Mouse (Mus musculus) heart, adult 18-20 months (tissue): ENCODE data around the gene Upf3a. TPM values are rescaled to one million over a fixed set of nuclear protein-coding genes. Genes with fewer than 3 reads are reported as not detected.
"Not testable (repeated sequence)": the region's sequence is repeated elsewhere in the genome, so short reads cannot be mapped to it uniquely, and the experiment has no call there.

Source experiments
- DNase-seq, 2 experiments: peaks; one replicate each; pipeline ENCODE4 v3.0.0; 2021 to 2022; ENCODE audit warnings: mixed read lengths in 1 of 2
- long read RNA-seq, 2 experiments: library from polyadenylated mRNA; stranded (forward); transcript quantifications; one replicate each; pipeline ENCODE4 v2.0.0; 2021
- total RNA-seq, 2 experiments: library from RNA; stranded (reverse); gene quantifications; 2 replicates each; pipeline ENCODE4 v1.2.3; 2021

The Upf3a gene
- 10 to 100 TPM in 1 of 2 experiments, 1 to 10 TPM in 1; 9.3 to 10.0 TPM for total RNA-seq
- long read RNA-seq, experiment 1, transcript Upf3a-201 (9 exons, 2,057 nt): major isoform, 16 of 21 reads
- long read RNA-seq, experiment 1, partial matches to known transcripts: 2 of 21 reads
- long read RNA-seq, experiment 1, other reads (novel, unspliced or antisense): 1 of 21 reads
- long read RNA-seq, experiment 2, transcript Upf3a-201 (9 exons, 2,057 nt): major isoform, 8 of 9 reads
- long read RNA-seq, experiment 2, partial matches to known transcripts: 1 of 9 reads
- long read RNA-seq, experiment 2, other reads (novel, unspliced or antisense): 0 of 9 reads

- DNase-seq: peak; percentile 92 to 95
Measured at GRCm38 (mm10) chr8:13785250-13785763, at the start of gene Upf3a. Gene Upf3a (plus strand): TSS chr8:13785615.

GRCm38 (mm10) chr8:13740323-13740770 is 45.1 kb upstream of the Upf3a start:
- DNase-seq: peak; percentile 58 to 73

DNA sequence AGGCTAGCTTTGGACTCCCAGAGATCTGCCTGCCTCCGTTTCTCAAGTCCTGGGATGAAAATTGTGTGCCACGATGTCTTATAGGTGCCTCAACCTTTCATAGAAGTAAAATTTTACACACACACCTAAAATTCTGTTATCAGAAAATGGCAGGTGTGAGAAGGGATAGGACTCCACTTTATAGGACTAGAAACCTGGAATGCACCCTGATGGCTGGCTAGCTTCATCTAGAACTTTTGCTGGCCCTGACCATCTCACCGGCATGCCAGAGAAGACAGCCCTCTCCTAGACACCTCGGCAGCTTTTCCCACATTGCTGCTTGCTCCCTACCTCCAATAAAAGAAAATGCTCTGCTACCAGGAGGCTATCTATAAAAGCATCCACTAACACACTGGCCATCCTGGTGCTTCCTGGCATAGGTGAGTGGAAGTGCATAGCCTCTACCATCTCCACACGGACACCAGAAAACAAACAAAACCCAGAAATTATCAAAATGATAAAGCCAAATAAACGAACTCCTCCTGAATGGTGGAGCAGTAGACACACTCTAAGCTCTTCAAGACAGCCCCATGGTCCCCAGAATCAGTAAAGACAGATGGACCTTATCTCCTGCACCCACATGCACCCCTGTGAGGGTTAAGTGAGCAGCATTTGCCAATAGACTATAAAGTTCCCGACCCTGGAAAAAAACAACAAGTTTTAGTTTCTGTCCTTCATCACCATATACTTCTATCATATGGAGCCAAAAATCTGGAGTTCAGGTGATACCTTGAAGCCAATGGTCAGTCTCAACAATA is 44.4 kb upstream of the Upf3a start:
- DNase-seq: no peak

- not testable (repeated sequence) for DNase-seq
Measured at GRCm38 (mm10) chr8:13746212-13746611, 39.2 kb upstream of the Upf3a start.

GRCm38 (mm10) chr8:13747626-13748025 is 37.8 kb upstream of the Upf3a start:
- DNase-seq: no peak

GRCm38 (mm10) chr8:13753680-13754079 is 31.7 kb upstream of the Upf3a start:
- DNase-seq: peak; percentile 73 to 92

DNA sequence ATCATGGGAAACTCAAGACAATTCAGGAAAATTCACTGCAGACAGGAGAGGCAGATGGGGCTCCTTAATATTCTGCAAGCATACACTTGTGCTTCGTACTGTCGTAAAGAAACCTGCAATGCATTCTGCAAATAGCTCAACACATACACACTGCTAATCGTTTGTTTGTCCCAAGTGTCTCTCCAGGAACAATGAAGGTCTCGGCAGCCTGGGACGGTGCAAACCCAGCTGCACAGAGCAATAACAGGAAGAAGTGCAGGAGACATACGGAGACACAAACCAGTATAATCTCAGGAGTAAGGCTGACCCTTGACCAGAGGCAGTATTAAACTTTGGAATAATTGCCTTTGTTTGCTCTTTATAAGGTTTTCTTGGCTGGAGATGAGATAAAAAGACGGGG is 28.9 kb upstream of the Upf3a start:
- no peak for DNase-seq

GRCm38 (mm10) chr8:13756982-13757804 is 28.2 kb upstream of the Upf3a start, which contains the start of gene Cdc16:
Gene Cdc16 (plus strand): TSS chr8:13757676.
- DNase-seq: peak; percentile 89 to 96

DNA sequence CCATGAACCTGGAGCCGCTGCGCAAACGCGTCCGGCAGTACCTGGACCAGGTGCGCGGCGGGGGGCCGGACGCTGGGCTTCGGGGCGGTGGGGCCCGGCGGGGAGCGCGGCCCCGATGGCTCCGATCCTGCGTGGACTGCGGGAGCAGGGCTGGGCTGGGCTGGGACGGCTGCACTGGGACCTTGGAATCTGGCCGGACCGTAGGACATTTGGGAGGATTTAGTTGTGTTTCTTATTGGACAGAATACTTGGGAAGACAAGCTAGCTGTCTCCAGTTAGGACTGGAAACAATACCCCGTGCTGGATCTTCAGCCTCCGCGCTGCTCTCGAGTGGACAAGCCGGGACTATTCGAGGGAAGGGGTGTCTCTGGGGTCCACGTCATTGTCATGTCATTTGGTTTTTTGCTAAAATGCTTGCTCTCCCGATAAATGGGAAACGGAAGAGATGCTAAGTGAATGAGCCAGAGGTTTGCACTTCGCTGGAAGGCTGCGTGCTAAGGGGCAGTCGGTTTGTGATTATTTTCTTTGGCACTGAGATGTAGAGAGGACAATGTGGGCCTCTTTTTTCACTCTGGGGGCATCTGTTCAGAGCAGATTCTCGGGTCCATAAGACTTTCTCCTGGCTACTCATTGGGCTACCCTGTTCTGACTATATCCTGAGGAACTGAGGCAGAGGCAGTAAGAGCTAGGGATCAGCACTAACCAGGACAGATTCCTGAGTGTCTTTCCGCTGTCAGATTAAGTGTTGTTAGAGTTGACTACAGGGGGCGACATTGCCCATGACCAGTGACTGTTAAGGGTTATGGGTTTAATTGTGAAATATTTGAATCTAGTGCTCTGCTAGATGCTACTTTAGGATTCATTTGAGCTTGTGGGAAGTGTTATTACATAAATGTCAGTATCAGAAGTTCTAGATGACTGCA is 27.3 kb upstream of the Upf3a start:
- peak; percentile 54 to 68 for DNase-seq

- no peak for DNase-seq
Measured at GRCm38 (mm10) chr8:13769206-13769605, 16.2 kb upstream of the Upf3a start.

GRCm38 (mm10) chr8:13780536-13780935 is 4.9 kb upstream of the Upf3a start:
- DNase-seq: no peak

- DNase-seq: peak; percentile 95 to 98
Measured at GRCm38 (mm10) chr8:13785764-13786299, 417 bp downstream of the Upf3a start.

DNA sequence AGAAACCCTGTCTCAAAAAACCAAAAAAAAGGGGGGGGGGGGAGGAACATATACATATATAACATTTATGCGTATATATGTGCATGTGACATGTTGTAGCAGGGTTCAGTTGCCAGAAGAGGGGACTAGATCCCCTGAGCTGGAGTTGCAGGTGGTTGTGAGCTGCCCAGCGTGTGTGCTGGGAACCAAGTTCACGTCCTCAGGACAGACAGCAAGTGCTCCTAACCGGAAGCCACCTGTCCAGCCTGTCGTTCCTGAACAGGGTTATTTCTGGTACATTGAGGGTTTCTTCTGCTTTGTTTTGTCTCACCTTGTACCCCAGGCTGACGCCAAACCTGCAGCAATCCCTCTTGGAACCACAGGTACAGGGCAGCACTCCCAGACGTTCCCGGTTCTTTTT is 4.2 kb downstream of the Upf3a start:
- no peak for DNase-seq

DNA sequence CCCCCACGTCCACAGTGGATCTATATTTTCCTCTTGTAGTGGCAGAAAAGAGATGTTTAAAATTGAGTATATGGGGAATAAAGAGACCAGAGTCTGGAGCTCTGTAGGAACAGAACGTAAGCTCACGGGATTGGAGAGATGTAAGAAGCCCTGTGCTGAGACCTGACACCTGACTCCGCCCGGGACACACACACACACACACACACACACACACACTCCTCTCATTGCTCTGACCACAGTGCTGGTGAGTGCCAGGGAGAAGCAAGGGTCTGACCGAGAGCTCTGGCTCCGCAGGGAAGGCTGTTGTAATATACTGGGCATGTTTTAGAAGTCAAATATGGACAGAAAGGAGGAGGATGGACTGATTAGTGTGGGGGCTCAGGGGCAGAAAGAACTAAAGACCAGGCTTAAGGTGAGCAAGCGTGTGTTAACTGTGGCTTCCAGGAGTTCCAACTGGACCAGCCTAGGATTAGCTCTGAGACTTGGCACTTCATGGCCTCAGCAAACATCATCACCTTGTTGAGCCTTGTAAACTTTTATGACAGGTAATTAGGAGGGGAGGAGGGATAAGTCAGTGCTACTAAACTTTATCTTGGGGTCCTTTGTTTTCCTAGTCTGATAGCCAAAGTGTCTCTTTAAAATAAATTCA is 7.8 kb downstream of the Upf3a start:
- no peak for DNase-seq

DNA sequence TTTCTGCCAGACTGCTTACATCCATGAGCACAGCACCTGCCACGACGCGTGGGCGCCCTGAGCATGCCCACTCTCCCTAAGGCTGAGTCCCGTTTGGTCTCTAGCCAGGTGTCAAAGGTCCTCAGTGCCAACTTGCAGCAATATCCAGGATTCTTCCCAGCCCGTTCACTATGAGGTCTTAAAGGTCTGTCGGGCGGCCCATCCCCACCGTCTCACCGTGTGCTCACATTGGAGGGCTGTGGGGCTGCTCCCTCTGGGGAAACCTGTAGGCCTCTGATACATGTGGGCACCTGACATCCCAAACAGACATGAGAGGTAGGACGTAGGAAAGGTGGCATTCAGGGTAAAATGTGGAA is 8.3 kb downstream of the Upf3a start:
- DNase-seq: no peak

DNA sequence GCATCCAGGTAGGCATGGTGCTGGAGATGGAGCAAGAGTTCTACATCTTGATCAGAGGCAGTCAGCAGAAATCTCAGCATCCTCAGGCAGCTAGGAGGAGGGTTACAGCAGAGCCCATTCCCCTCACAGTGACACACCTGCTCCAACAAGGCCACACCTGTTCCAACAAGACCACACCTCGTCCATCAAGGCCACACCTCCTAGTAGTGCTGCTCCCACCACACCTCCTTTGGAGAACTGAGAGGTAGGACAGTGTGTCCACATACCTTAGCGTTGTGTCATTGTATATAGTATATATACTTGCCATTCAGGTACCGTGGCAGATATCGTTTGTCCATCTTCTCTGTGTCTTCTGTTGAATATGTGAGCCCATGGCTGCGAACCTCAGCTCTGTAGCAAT is 12.3 kb downstream of the Upf3a start:
- no peak for DNase-seq

DNA sequence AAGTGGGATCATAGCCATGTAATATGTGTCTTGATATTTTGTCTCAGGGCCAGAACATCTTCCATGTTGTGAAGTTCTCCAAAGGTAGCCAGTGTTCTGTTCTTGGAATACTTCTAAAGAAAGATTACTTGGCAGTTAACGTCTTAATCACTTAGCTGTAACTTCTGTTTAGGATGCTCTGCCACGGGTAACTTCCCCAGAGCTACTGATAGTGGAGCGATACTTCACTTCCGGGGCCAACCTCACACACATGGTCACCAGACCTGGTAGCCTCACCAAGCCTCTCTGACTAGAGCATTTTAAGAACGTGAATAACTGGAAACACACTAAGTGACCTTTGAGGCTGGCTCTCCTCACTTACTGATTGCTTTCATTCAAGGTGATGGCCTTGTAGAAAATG is 14.2 kb downstream of the Upf3a start:
- DNase-seq: no peak

- DNase-seq: no peak
Measured at GRCm38 (mm10) chr8:13828598-13829172, 43.3 kb downstream of the Upf3a start.

- not testable (repeated sequence) for DNase-seq
Measured at GRCm38 (mm10) chr8:13838289-13838688, 52.9 kb downstream of the Upf3a start, which contains the start of gene AF366264. Gene AF366264 (minus strand): TSS chr8:13838389.

GRCm38 (mm10) chr8:13843286-13843685 is 57.9 kb downstream of the Upf3a start:
- DNase-seq: not testable (repeated sequence)
